Mouse (Mus musculus): ENCODE data around the gene Ppm1l. TPM values are rescaled to one million over a fixed set of nuclear protein-coding genes. Genes with fewer than 3 reads are reported as not detected.

The Ppm1l gene
- total and polyA plus RNA-seq, 2 experiments from 2014 or later: 20.1 to 31.8 TPM

- Histone ChIP-seq H3K4me1 (ENCODE audit: insufficient read depth, low read length) (no peaks in the 10 kb centered on the region), H3K4me2 (ENCODE audit: low read depth, low read length, poor library complexity, severe bottlenecking) (no peak overlapping the region), H3K36me3 (ENCODE audit: insufficient read depth, low read length) (no peaks in the 10 kb centered on the region), H3K9ac (replicated peaks; ENCODE audit: low read length, poor library complexity, severe bottlenecking) (no peak overlapping the region), H3K27ac (ENCODE audit: low read depth, low read length) (no peak overlapping the region), H3K4me3 (ENCODE audit: low read depth, low read length) (no peak overlapping the region), H3K27me3 (ENCODE audit: insufficient read depth, low read length) (no peaks in the 10 kb centered on the region), H3K9me3 (ENCODE audit: low read length) (no peaks in the 10 kb centered on the region)
- DNase-seq (ENCODE audit: low spot score) (no peak), ATAC-seq (ENCODE audit: low FRiP score) (no peak)
- WGBS: 98% methylated on average over 6 of the region's 6 CpGs
- no peak for TF ChIP-seq CTCF (IDR thresholded peaks at IDR 0.05)
These were observed 33.3 kb downstream of the Ppm1l start for GRCm38 (mm10) chr3:69349973-69350372.

- Histone ChIP-seq H3K4me3 (ENCODE audit: low read depth, low read length) (no peak overlapping the region), H3K27ac (ENCODE audit: low read depth, low read length) (no peak overlapping the region), H3K36me3 (ENCODE audit: insufficient read depth, low read length) (no peaks in the 10 kb centered on the region), H3K27me3 (ENCODE audit: insufficient read depth, low read length) (no peaks in the 10 kb centered on the region), H3K4me1 (ENCODE audit: insufficient read depth, low read length) (no peaks in the 10 kb centered on the region), H3K4me2 (ENCODE audit: low read depth, low read length, poor library complexity, severe bottlenecking) (no peak overlapping the region), H3K9ac (replicated peaks; ENCODE audit: low read length, poor library complexity, severe bottlenecking) (no peak overlapping the region), H3K9me3 (ENCODE audit: low read length) (no peaks in the 10 kb centered on the region)
- TF ChIP-seq CTCF (IDR thresholded peaks at IDR 0.05): no peak
- no peak for ATAC-seq (ENCODE audit: low FRiP score)
- WGBS: 75% methylated on average over 1 of the region's 1 CpGs
- no peak for DNase-seq (ENCODE audit: low spot score)
These were observed 35.5 kb downstream of the Ppm1l start for GRCm38 (mm10) chr3:69352194-69352593.

GRCm38 (mm10) chr3:69354681-69355080, 38.0 kb downstream of the Ppm1l start:
- no peak overlapping the region for H3K27ac ChIP-seq (ENCODE audit: low read depth, low read length)
- H3K9me3 ChIP-seq (ENCODE audit: low read length): no peaks in the 10 kb centered on the region
- WGBS: 89% methylated on average over 2 of the region's 2 CpGs
- ATAC-seq (ENCODE audit: low FRiP score) (no peak), DNase-seq (ENCODE audit: low spot score) (no peak)
- TF ChIP-seq CTCF (IDR thresholded peaks at IDR 0.05): no peak
- no peak overlapping the region for H3K9ac ChIP-seq (replicated peaks; ENCODE audit: low read length, poor library complexity, severe bottlenecking)
- no peak overlapping the region for H3K4me3 ChIP-seq (ENCODE audit: low read depth, low read length)
- H3K36me3 ChIP-seq (ENCODE audit: insufficient read depth, low read length): no peaks in the 10 kb centered on the region
- no peaks in the 10 kb centered on the region for H3K4me1 ChIP-seq (ENCODE audit: insufficient read depth, low read length)
- H3K27me3 ChIP-seq (ENCODE audit: insufficient read depth, low read length): no peaks in the 10 kb centered on the region
- H3K4me2 ChIP-seq (ENCODE audit: low read depth, low read length, poor library complexity, severe bottlenecking): no peak overlapping the region

- ATAC-seq (ENCODE audit: low FRiP score): no peak
- WGBS: 84% methylated on average over 7 of the region's 7 CpGs
These were observed 39.5 kb downstream of the Ppm1l start for GRCm38 (mm10) chr3:69356078-69356665.

GRCm38 (mm10) chr3:69356781-69357180, 40.1 kb downstream of the Ppm1l start:
- no peak for ATAC-seq (ENCODE audit: low FRiP score)

More at GRCm38 (mm10) chr3:69356078-69356665, 39.5 kb downstream of the Ppm1l start:
- Histone ChIP-seq H3K4me1 (ENCODE audit: insufficient read depth, low read length) (no peaks in the 10 kb centered on the region; the same call in 1 of the 2 replicates), H3K9me3 (ENCODE audit: low read length) (no peaks in the 10 kb centered on the region), H3K9ac (replicated peaks; ENCODE audit: low read length, poor library complexity, severe bottlenecking) (no peak overlapping the region), H3K36me3 (ENCODE audit: insufficient read depth, low read length) (no peaks in the 10 kb centered on the region), H3K27ac (ENCODE audit: low read depth, low read length) (no peak overlapping the region), H3K4me3 (ENCODE audit: low read depth, low read length) (no peak overlapping the region), H3K4me2 (ENCODE audit: low read depth, low read length, poor library complexity, severe bottlenecking) (no peak overlapping the region), H3K27me3 (ENCODE audit: insufficient read depth, low read length) (no peaks in the 10 kb centered on the region)
- TF ChIP-seq CTCF (IDR thresholded peaks at IDR 0.05): no peak
- no peak for DNase-seq (ENCODE audit: low spot score)

GRCm38 (mm10) chr3:69357897-69358619, 41.4 kb downstream of the Ppm1l start:
- ATAC-seq (ENCODE audit: low FRiP score) (no peak), DNase-seq (ENCODE audit: low spot score) (no peak)
- Histone ChIP-seq H3K9ac (replicated peaks; ENCODE audit: low read length, poor library complexity, severe bottlenecking) (no peak overlapping the region), H3K9me3 (ENCODE audit: low read length) (no peaks in the 10 kb centered on the region), H3K27ac (ENCODE audit: low read depth, low read length) (no peak overlapping the region), H3K36me3 (ENCODE audit: insufficient read depth, low read length) (no peaks in the 10 kb centered on the region), H3K27me3 (ENCODE audit: insufficient read depth, low read length) (no peaks in the 10 kb centered on the region), H3K4me2 (ENCODE audit: low read depth, low read length, poor library complexity, severe bottlenecking) (no peak overlapping the region), H3K4me3 (ENCODE audit: low read depth, low read length) (no peak overlapping the region), H3K4me1 (ENCODE audit: insufficient read depth, low read length) (no peaks in the 10 kb centered on the region; the same call in 1 of the 2 replicates)
- WGBS: 90% methylated on average over 12 of the region's 12 CpGs
- TF ChIP-seq CTCF (IDR thresholded peaks at IDR 0.05): no peak

More at GRCm38 (mm10) chr3:69356781-69357180, 40.1 kb downstream of the Ppm1l start:
- Histone ChIP-seq H3K9me3 (ENCODE audit: low read length) (no peaks in the 10 kb centered on the region), H3K36me3 (ENCODE audit: insufficient read depth, low read length) (no peaks in the 10 kb centered on the region), H3K4me3 (ENCODE audit: low read depth, low read length) (no peak overlapping the region), H3K27ac (ENCODE audit: low read depth, low read length) (no peak overlapping the region), H3K27me3 (ENCODE audit: insufficient read depth, low read length) (no peaks in the 10 kb centered on the region), H3K4me2 (ENCODE audit: low read depth, low read length, poor library complexity, severe bottlenecking) (no peak overlapping the region), H3K9ac (replicated peaks; ENCODE audit: low read length, poor library complexity, severe bottlenecking) (no peak overlapping the region), H3K4me1 (ENCODE audit: insufficient read depth, low read length) (no peaks in the 10 kb centered on the region; the same call in 1 of the 2 replicates)
- no peak for DNase-seq (ENCODE audit: low spot score)
- 77% methylated on average over 5 of the region's 5 CpGs for WGBS
- TF ChIP-seq CTCF (IDR thresholded peaks at IDR 0.05): no peak
